Mouse (Mus musculus) forebrain, embryonic 10.5 days (tissue): Measurements from ENCODE around the gene Slc35f1. TPM values are rescaled to one million over a fixed set of nuclear protein-coding genes. Genes with fewer than 3 reads are reported as not detected.

ENCODE experiments used
- DNase-seq: peaks from one replicate; pipeline ENCODE4 v3.0.0-alpha.2; 2017; ENCODE audit warnings: low spot score; ENCODE audit errors: extremely low spot score
- H3K27ac ChIP-seq: fragments of 300-500 bp; sonication (generic); 2 replicates; pipeline ENCODE4 v1.5.1; 2016; ENCODE audit warnings: mild to moderate bottlenecking
- H3K27me3 ChIP-seq: fragments of 300-500 bp; sonication (generic); 2 replicates; pipeline ENCODE4 v1.6.1; 2016; ENCODE audit warnings: mild to moderate bottlenecking; ENCODE audit not compliant: poor library complexity, severe bottlenecking
- H3K36me3 ChIP-seq: fragments of 300-500 bp; sonication (generic); replicated peaks from 2 replicates; pipeline ENCODE4 v1.6.1; 2016; ENCODE audit warnings: mild to moderate bottlenecking, moderate library complexity
- H3K4me1 ChIP-seq: fragments of 300-500 bp; sonication (generic); 2 replicates; pipeline ENCODE4 v1.6.1; 2016
- H3K4me3 ChIP-seq: fragments of 300-500 bp; sonication (generic); 2 replicates; pipeline ENCODE4 v1.5.1; 2016; ENCODE audit warnings: mild to moderate bottlenecking, moderate library complexity
- H3K9me3 ChIP-seq: fragments of 300-500 bp; sonication (generic); 2 replicates; pipeline ENCODE4 v1.6.1; 2016; ENCODE audit warnings: mild to moderate bottlenecking, moderate library complexity
- WGBS: fragments of 180-500 bp; shearing (Covaris S2); methylation state at CpG from one replicate; pipeline ENCODE4 v1.1.7; 2016; 5-methylcytosine and 5-hydroxymethylcytosine counted together
- polyA plus RNA-seq: library from polyadenylated mRNA; unstranded; fragments of >200 nt; fragmentation: Nextera tagmentation; extraction: Ambion mirVana; gene quantifications from 2 replicates; pipeline ENCODE4 v1.2.1, GENCODE M21; 2016

Gene Slc35f1
- polyA plus RNA-seq, 1 experiment from 2014 or later = 11.6 TPM

DNA sequence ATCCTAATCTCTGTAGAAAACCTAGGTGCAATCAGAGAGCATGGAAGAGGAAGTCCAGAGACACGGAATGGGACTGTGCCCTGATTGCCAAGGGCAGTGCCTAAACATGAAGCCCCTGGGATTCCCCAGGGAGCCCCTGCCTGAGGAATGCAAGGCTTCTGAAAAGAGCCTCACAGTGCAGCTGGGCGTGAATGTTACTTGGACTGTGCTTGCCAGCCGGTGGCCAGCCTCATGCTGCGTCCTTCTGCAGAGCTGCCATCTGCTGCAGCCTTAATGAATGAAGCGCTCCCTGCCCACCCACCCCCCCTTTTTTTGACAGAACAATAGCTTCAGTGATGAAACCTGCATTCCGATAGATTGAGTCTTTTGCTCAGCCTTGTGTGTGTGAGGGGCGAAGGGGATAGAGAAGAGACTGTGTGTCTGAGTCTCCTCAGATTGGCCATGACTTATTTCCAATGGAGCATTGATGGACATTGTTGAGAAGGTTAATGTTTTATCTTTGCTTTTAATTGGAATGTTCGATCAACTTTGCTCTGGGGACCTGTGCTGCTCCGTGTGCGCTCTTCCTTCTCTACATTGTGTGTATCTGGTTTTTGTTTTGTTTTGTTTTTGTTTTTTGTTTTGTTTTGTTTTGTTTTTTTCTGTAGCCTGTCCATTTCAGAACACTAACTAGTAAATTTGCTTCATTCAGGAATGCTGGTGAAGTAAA is 52.5 kb downstream of the Slc35f1 start:
- Histone ChIP-seq H3K27me3 (no peaks in the 10 kb centered on the region), H3K4me3 (peak overlapping the region; percentile 20; the same call in 1 of the 2 replicates), H3K9me3 (no peaks in the 10 kb centered on the region), H3K36me3 (no peaks in the 10 kb centered on the region), H3K4me1 (peaks cover 29% of the 10 kb centered on the region), H3K27ac (peak overlapping the region; percentile 80)
- DNase-seq = peak; percentile 87
- WGBS = 4% methylated on average over 10 of the region's 10 CpGs

DNA sequence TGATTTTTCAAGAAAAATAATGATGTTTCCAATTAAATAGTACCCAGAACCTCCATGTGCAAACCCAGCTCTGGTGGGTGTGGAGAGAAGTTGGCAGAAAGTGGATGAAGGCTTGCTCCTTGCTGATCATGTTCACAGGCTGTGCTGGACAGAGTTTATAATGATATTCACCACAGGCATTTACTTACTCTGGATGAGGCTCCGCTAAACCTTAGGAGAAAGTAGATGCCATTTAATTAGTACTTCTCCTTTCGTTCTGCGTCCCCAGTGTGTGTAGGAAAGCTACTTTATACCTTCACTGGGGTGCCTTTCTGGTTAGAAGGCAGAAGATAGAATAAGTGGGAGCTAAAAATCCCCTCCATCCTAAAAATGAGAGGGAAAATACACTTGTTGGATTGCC is 53.5 kb downstream of the Slc35f1 start:
- Histone ChIP-seq H3K36me3 (no peaks in the 10 kb centered on the region), H3K4me1 (peaks cover 35% of the 10 kb centered on the region), H3K9me3 (no peaks in the 10 kb centered on the region), H3K27ac (peak overlapping the region; percentile 80), H3K27me3 (no peaks in the 10 kb centered on the region), H3K4me3 (no peak overlapping the region)
- DNase-seq = no peak
- 68% methylated on average over 3 of the region's 3 CpGs for WGBS

DNA sequence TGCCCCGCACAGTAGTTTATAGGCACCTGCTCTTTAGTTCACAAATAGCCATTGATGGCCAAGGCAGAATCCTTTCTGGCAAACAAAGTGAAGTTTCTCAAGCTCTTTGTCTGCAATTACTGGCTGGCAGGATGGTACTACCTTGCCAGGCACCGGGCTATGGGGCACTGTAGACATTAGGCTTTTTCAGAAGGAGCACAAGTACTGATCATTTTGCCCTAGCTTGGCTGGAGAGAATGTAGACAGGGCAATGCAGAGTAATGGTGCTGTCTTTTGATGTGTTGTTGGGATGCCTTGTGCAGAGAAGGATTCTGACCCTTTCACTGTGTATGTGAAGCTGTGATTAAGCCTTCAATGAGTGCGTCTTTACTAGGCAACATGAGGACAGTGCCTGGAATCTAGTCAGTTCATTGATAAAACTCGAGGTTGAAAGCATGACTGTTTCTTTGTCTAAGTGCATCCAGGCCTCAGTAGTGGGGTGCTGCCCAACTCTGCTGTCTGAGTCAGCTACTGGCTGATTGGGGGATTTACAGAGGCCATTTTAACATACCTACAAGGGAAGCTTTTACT is 57.8 kb downstream of the Slc35f1 start:
- no peak overlapping the region for H3K4me3 ChIP-seq
- H3K27me3 ChIP-seq = no peaks in the 10 kb centered on the region
- peaks cover 22% of the 10 kb centered on the region for H3K4me1 ChIP-seq
- H3K36me3 ChIP-seq = no peaks in the 10 kb centered on the region
- H3K9me3 ChIP-seq = no peaks in the 10 kb centered on the region
- H3K27ac ChIP-seq = no peak overlapping the region
- WGBS = 71% methylated on average over 4 of the region's 4 CpGs
- DNase-seq = no peak

DNA sequence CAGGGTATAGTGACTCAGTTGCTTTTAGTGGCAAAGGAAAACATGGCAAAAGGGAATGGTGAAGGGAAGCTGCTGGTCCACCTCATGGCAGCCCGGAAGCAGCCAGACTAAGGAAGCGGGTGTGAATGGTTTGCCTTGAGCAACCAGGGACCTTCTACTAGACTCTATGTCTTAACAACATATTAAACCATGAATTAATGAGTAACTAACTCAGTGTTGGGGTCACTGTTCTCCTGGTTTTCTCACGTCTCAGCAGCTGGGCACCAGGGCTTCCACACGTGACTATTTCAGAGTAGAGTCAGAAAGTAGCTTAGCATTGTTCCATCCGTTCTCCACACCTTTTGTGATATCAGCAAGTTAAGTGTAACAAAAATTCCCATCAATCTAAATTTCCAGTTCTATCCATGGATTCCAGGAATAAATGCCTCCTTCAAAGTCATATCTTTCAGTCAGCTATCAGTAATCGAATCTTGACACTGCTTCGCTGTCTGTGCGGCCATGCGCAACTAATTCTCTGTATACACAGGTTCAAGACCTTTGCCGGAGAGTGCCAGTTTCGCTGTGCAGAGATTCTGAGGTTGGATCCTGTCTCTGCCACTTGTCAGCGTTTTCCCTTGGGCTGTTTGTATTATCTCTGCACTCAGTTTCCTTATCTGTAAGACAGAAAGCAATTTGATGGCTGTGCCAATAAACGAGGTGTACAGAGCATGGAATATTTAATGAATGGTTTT is 65.8 kb downstream of the Slc35f1 start:
- Histone ChIP-seq H3K4me1 (peaks cover 12% of the 10 kb centered on the region), H3K27me3 (no peaks in the 10 kb centered on the region), H3K27ac (no peak overlapping the region), H3K9me3 (no peaks in the 10 kb centered on the region), H3K4me3 (no peak overlapping the region), H3K36me3 (no peaks in the 10 kb centered on the region)
- DNase-seq = no peak
- WGBS = 77% methylated on average over 13 of the region's 13 CpGs

DNA sequence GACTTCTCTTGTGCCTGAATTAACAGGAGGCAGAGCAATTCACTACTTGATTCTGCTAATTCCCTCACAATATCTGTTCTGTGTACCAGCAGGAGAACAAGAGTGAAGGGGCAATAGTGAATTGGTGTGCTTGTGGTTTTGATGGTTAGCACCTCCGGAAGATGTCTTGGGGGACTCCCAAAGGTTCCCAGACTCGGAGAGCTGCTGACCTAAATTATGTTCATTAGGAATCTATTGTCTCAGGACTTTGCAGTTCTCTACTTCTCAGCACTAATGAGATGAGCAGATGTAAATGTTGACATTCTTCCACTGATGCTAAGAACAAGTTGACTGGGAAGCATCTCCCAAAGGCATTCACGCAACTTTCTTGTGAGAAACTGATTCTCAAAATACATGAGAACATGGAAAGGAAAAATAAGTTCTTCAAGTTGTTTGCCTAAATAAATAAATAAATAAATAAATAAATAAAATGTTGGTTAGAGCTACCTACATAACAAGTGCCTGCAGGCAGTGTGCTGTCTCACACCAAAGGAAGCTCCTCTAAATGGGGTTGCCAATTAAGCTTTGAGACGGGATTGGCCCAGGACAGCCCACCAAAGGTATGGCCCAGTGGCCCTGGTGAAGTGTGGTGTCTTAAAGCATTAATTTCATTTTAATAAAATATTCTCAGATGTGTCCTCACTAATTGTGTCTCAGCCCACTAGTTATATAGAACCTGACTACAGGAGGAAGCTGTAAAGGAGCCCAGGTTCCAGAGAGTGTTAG is 67.3 kb downstream of the Slc35f1 start:
- Histone ChIP-seq H3K27ac (no peak overlapping the region), H3K4me3 (no peak overlapping the region), H3K9me3 (no peaks in the 10 kb centered on the region), H3K27me3 (no peaks in the 10 kb centered on the region), H3K36me3 (no peaks in the 10 kb centered on the region), H3K4me1 (peaks cover 9% of the 10 kb centered on the region)
- WGBS = 89% methylated on average over 4 of the region's 4 CpGs
- no peak for DNase-seq

DNA sequence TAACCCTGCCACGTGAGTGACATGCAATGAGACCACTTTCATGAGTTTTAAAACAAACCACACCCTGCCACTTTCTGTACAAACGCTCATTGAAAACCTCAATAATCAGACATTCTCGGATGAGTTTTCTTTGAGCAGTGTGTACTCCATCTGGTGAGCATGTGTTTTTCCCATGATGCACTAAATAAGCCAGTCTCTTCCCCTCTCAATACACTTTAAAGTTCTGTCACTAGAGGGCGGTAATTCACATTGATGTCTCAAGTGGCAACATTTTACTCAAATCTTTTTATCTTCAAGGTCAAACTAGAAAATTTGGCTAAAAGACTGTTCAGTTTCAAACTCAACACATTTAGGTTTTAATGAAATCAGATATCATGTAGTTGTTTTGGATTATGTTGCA is 68.3 kb downstream of the Slc35f1 start:
- peaks cover 9% of the 10 kb centered on the region for H3K4me1 ChIP-seq
- no peaks in the 10 kb centered on the region for H3K27me3 ChIP-seq
- H3K9me3 ChIP-seq = no peaks in the 10 kb centered on the region
- no peak for DNase-seq
- H3K4me3 ChIP-seq = no peak overlapping the region
- 44% methylated on average over 4 of the region's 4 CpGs for WGBS
- no peak overlapping the region for H3K27ac ChIP-seq
- no peaks in the 10 kb centered on the region for H3K36me3 ChIP-seq

DNA sequence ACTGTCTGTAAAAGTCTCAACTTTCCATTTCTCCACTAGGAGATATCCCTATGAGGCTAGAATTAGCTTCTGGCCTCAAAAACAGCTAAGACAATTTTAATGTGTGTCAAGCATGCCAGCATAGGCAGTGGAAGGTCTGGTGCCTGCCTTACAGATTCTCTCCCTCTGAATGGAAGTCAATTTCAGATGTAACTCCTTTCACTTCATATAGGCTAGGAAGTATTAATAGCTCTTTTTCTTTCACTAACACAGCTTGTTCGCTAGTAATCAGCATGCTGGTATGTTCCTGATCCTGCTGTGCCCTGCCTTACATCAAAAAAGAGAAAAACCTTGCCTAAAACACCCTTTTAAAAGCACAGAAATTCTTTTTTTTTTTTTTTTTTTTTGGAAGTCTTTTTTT is 70.2 kb downstream of the Slc35f1 start:
- 89% methylated on average over 1 of the region's 1 CpGs for WGBS

DNA sequence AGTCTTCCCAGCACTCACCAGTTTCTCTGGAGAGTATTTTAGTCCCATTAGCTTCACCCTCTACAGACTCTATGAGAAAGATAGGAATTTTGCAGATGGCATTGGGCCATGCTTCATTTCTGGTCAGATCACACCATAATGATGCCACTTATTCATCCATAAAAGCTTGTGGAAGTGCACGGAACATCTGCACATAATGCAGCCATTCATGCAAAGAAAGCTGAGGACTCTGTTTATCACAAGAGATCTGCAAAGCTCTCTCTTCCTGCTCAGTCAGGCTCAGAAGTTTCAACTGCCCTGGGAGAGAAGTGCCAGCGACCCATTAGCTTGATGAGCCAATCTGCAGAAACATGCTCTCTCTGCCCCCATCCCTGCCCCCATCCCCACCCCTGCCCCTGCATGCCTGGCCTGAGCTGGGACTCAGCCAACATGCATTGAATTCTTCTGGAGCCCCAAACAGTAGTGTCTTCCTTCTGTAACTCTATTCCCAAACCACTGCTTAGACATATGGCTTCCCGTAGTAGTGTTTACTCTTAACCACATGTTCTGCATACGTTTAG is 89.7 kb downstream of the Slc35f1 start:
- H3K4me1 ChIP-seq = peaks cover 4% of the 10 kb centered on the region; the same call in 1 of the 2 replicates
- DNase-seq = no peak
- no peaks in the 10 kb centered on the region for H3K36me3 ChIP-seq
- H3K9me3 ChIP-seq = no peaks in the 10 kb centered on the region
- H3K27me3 ChIP-seq = no peaks in the 10 kb centered on the region
- H3K27ac ChIP-seq = no peak overlapping the region
- WGBS = 78% methylated on average over 4 of the region's 4 CpGs
- H3K4me3 ChIP-seq = no peak overlapping the region

More for the DNA sequence above, 70.2 kb downstream of the Slc35f1 start:
- Histone ChIP-seq H3K36me3 (no peaks in the 10 kb centered on the region), H3K4me1 (peaks cover 9% of the 10 kb centered on the region), H3K9me3 (no peaks in the 10 kb centered on the region), H3K4me3 (no peak overlapping the region), H3K27ac (no peak overlapping the region), H3K27me3 (no peaks in the 10 kb centered on the region)
- no peak for DNase-seq

DNA sequence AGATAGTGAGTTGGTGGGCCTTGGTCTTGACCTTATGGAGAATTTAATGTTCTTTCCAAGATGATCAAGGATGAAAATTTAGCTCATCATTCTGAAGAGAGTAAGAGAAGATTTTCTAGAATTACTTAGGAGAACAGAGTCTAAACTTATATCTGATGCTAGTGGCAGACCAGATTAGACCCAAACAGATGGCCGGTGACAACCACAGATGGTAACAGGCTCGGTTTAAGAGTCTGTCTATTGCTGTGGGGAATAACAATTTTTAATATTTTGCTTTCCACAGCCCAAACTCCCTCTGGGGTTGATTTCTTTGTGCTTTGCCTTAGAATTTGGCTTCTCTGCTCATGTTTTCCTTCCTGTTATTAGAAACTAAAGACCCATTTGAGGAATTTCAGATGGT is 96.7 kb downstream of the Slc35f1 start:
- peaks cover 5% of the 10 kb centered on the region; the same call in 1 of the 2 replicates for H3K4me1 ChIP-seq
- H3K27ac ChIP-seq = no peak overlapping the region
- H3K9me3 ChIP-seq = no peaks in the 10 kb centered on the region
- H3K27me3 ChIP-seq = no peaks in the 10 kb centered on the region
- 89% methylated on average over 2 of the region's 2 CpGs for WGBS
- H3K36me3 ChIP-seq = no peaks in the 10 kb centered on the region
- no peak for DNase-seq
- no peak overlapping the region for H3K4me3 ChIP-seq

DNA sequence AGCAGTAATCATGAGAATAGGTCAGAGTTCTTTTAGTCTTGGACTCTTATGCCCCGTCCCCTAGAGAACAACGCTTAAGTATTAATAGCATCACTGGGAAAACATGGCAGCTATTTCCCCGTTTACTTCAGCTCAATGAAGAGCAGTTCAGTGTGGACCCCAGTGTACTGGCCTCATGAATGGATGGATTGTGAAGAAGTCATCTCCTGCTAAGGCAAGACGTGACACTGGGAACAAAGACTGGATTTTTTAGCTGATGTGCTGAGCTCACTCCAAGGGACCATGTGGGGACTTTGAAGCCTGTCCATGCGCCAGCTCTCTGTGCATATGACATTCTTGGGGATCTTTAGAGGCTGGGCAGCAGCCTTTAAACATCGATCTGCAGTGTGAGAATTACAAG is 101.2 kb downstream of the Slc35f1 start:
- Histone ChIP-seq H3K27ac (no peak overlapping the region), H3K4me1 (peaks cover 5% of the 10 kb centered on the region; the same call in 1 of the 2 replicates), H3K9me3 (no peaks in the 10 kb centered on the region), H3K4me3 (no peak overlapping the region), H3K36me3 (no peaks in the 10 kb centered on the region), H3K27me3 (no peaks in the 10 kb centered on the region)
- no peak for DNase-seq
- 68% methylated on average over 6 of the region's 6 CpGs for WGBS

DNA sequence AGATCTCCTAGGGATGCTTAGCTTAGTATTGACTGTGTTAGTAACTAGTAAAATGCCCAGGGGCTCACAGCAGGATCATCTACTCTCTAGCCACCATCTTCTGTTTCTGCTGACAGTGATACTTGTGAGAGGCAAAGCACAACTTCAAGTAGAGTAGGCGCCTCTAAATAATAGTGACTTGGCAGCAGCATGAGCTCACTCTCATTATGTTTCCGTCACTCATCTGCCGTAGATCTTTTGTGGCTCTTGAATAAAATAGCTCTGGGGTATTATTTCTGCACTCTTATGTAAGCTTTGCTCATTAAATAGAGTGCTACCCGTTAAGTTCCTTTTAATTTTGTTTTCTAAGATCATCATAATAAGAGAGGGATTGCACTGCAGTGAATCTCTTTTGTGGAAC is 107.1 kb downstream of the Slc35f1 start:
- peaks cover 9% of the 10 kb centered on the region for H3K4me1 ChIP-seq
- H3K27me3 ChIP-seq = no peaks in the 10 kb centered on the region
- no peaks in the 10 kb centered on the region for H3K36me3 ChIP-seq
- no peak overlapping the region for H3K27ac ChIP-seq
- no peak overlapping the region for H3K4me3 ChIP-seq
- no peak for DNase-seq
- no peaks in the 10 kb centered on the region for H3K9me3 ChIP-seq
- 43% methylated on average over 4 of the region's 4 CpGs for WGBS

DNA sequence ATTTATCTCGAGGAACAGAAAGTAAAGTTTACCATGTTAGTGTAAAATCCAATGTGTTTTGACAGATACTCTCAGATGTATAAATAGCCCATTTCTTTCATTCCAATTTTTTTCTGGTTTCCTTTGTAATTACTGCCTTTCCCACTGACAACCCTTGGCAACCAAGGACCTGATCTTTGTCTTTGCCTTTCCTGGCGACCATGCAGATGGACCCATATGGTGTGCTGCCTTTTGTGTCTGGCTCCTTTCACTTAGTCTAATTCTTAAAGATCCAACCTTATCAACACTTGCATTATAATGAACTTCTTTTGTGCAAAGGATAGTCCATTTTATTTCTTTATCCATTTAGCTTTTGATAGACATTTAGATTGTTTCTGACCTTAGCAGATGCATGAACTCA is 117.5 kb downstream of the Slc35f1 start:
- H3K27me3 ChIP-seq = no peaks in the 10 kb centered on the region
- H3K4me3 ChIP-seq = no peak overlapping the region
- no peaks in the 10 kb centered on the region for H3K9me3 ChIP-seq
- H3K36me3 ChIP-seq = no peaks in the 10 kb centered on the region
- no peak overlapping the region for H3K27ac ChIP-seq
- 51% methylated on average over 2 of the region's 2 CpGs for WGBS
- H3K4me1 ChIP-seq = peaks cover 10% of the 10 kb centered on the region; the same call in 1 of the 2 replicates
- DNase-seq = no peak
